In genomic region chr1:38666111-38666765, GRCm38 (mm10) we compare ENCODE assay signal across 9 mouse cellular contexts. TPM values are rescaled to one million over a fixed set of nuclear protein-coding genes. Genes with fewer than 3 reads are reported as not detected.
DNase-seq lines count a peak whose midpoint lies in the region; ATAC-seq lines count a peak whose summit lies in the region.
"Had no signal": no experiment of that assay in that cellular context is flagged by ENCODE, and none has a peak within 500 bp of the region (broad histone marks: within the 10 kb centered on the region; RNA-seq: fewer than 3 reads in every experiment).

No protein-coding gene starts in this region.

- no peaks in the 10 kb centered on the region for H3K9me3 ChIP-seq in kidney, embryonic 14.5 days (ENCODE audit: control insufficient read depth, low read length)
- no peaks in the 10 kb centered on the region for H3K9me3 ChIP-seq in intestine, embryonic 15.5 days
- H3K9me3 ChIP-seq: heart, embryonic 13.5 days had no signal

- ATAC-seq in kidney, embryonic 14.5 days (ENCODE audit: low FRiP score, low TSS enrichment) = peak; percentile 90
- ATAC-seq in intestine, embryonic 15.5 days = peak; percentile 90

- peak overlapping the region; percentile 44; the same call in 1 of the 2 replicates for H3K27ac ChIP-seq in kidney, embryonic 14.5 days (ENCODE audit: low read depth, low read length)
- peak overlapping the region; percentile 71 for H3K27ac ChIP-seq in intestine, embryonic 15.5 days
- H3K27ac ChIP-seq: heart, embryonic 13.5 days; liver, embryonic 14.5 days had no signal

- no peak overlapping the region for H3K4me3 ChIP-seq in kidney, embryonic 14.5 days (ENCODE audit: low read length)
- no peak overlapping the region for H3K4me3 ChIP-seq in intestine, embryonic 15.5 days (replicated peaks)
- H3K4me3 ChIP-seq: heart, embryonic 13.5 days had no signal

- 62% methylated on average over 5 of the region's 5 CpGs for WGBS in kidney, embryonic 14.5 days
- 43% methylated on average over 5 of the region's 5 CpGs for WGBS in intestine, embryonic 15.5 days

- H3K9ac ChIP-seq in kidney, embryonic 14.5 days (ENCODE audit: low read depth, low read length) = no peak overlapping the region
- no peak overlapping the region for H3K9ac ChIP-seq in intestine, embryonic 15.5 days
- H3K9ac ChIP-seq: heart, embryonic 13.5 days; liver, embryonic 14.5 days had no signal

- no peak overlapping the region for H3K4me2 ChIP-seq in kidney, embryonic 14.5 days (replicated peaks; ENCODE audit: low read depth, low read length)
- H3K4me2 ChIP-seq in intestine, embryonic 15.5 days (replicated peaks) = no peak overlapping the region
- H3K4me2 ChIP-seq: heart, embryonic 13.5 days had no signal

- no peaks in the 10 kb centered on the region for H3K36me3 ChIP-seq in kidney, embryonic 14.5 days (ENCODE audit: control insufficient read depth, insufficient read depth, low read length)
- no peaks in the 10 kb centered on the region for H3K36me3 ChIP-seq in intestine, embryonic 15.5 days
- H3K36me3 ChIP-seq: heart, embryonic 13.5 days had no signal

- DNase-seq in kidney, adult 18-20 months = no peak
- DNase-seq in kidney, postnatal 4 days = peak; percentile 57 to 70
- DNase-seq in lung, postnatal 4 days = peak; percentile 47 to 63
- no peak for DNase-seq in layer of hippocampus, adult 9-11 months
- DNase-seq in right cerebral cortex, adult 2 months (ENCODE audit: low spot score in 2 of 2) = no peak

- no peaks in the 10 kb centered on the region for H3K27me3 ChIP-seq in kidney, embryonic 14.5 days (ENCODE audit: control insufficient read depth, insufficient read depth, low read length)
- H3K27me3 ChIP-seq in intestine, embryonic 15.5 days (replicated peaks) = no peaks in the 10 kb centered on the region
- H3K27me3 ChIP-seq: heart, embryonic 13.5 days had no signal

- no peaks in the 10 kb centered on the region for H3K4me1 ChIP-seq in kidney, embryonic 14.5 days (ENCODE audit: control insufficient read depth, insufficient read depth, low read length)
- peaks cover 8% of the 10 kb centered on the region; the same call in 1 of the 2 replicates for H3K4me1 ChIP-seq in intestine, embryonic 15.5 days (replicated peaks)

RNA-seq across cellular contexts. Expression of gene Aff3, which starts 1.5 kb away (rescaled TPM):
- 8.4 and 11.9 TPM in 2 replicates for polyA plus RNA-seq in kidney, embryonic 14.5 days (2014; fragmentation: Nextera tagmentation; extraction: Ambion mirVana)
- polyA plus RNA-seq in intestine, embryonic 15.5 days (2015; fragmentation: Nextera tagmentation; extraction: Ambion mirVana) = 8.5 and 9.3 TPM in 2 replicates

Comparison
In these comparisons a context has a peak if more than half of its experiments do, and no peak if none do; other contexts are left out.
1. DNase-seq: peak in kidney, postnatal 4 days (2 of 2) and lung, postnatal 4 days (2 of 2); none in kidney, adult 18-20 months (single experiment), layer of hippocampus, adult 9-11 months (single experiment) and right cerebral cortex, adult 2 months (0 of 2).